Mouse (Mus musculus) bone marrow macrophage, adult 2 months (primary cell): ENCODE results near the gene Zc3h10.

Source experiments
- CTCF ChIP-seq: IDR thresholded peaks from 2 replicates; pipeline ENCODE4 v1.5.1; 2012; ENCODE audit warnings: low read depth, mild to moderate bottlenecking, low read length, moderate library complexity
- POLR2A ChIP-seq: IDR thresholded peaks from 2 replicates; pipeline ENCODE4 v1.6.1; 2012; ENCODE audit warnings: mild to moderate bottlenecking, low read depth, low read length, borderline replicate concordance

DNA sequence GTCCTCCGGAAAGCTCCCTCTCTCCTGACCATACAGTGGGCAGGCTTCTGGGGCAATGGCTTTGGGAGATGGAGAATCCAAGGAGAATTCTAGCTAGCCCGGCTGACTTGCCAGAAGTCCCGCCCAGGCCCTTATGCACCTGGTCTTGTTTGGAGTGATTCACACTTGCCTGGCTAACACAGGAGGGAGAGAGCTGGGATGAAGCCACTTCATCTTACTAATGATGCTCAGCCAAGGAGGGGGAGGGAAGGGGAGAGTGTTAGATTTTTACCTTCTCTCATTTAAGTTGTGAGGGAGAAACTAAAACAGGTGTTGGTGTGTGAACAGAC lies 2.0 kb downstream of the Zc3h10 start:
- TF ChIP-seq CTCF (no peak), POLR2A (no peak)
